Mouse (Mus musculus) heart, adult 10 weeks (tissue): ENCODE data around the gene Tmprss11g. TPM values are rescaled to one million over a fixed set of nuclear protein-coding genes. Genes with fewer than 3 reads are reported as not detected.

Experiments used
- polyA plus RNA-seq: library from polyadenylated mRNA; stranded (reverse); fragments of 350-450 nt; fragmentation: Illumina TruSeq; extraction: RNeasy Lipid Tissue Mini Kit (QIAGEN cat#74804); gene quantifications from one replicate; pipeline ENCODE4 v1.2.3, GENCODE M21; 2014; ENCODE audit warnings: low read depth, low replicate concordance

The Tmprss11g gene
- not detected for polyA plus RNA-seq

GRCm38 (mm10) chr5:86518500-86518899 is at the start of gene Tmprss11g:
Gene Tmprss11g, minus strand, starts transcription at chr5:86518600.

DNA sequence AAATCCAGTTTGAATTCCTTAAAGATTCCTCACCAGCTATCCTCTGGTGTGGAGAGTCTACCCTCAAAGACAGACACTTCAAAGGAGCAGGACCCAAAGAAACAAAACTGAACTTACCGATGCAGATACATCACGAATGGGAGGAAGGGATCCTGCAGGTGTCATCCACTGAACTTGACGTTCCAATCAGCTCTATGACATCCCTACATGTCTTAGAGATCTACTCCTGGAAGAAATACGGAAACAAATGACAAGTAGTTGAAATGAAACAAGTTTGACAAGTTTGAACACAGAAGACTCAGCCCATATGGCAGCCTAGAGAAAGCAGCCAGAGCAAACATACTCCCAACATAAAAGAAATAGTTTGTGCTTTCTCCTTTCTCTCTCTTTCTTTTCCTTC is 49.5 kb downstream of the Tmprss11g start, which contains the start of gene Tmprss11a:
Gene Tmprss11a, minus strand, starts transcription at position 101 of the 400 bp plus-strand sequence.

Other genes starting within 250 kb of the Tmprss11g start
- gene Tmprss11c, start 229.3 kb downstream of the Tmprss11g start, polyA plus RNA-seq = not detected
- not detected for gene Tmprss11d, start 145.2 kb downstream of the Tmprss11g start, polyA plus RNA-seq
- not detected for gene Tmprss11a, start 49.6 kb downstream of the Tmprss11g start, polyA plus RNA-seq
- gene Tmprss11f, start 113.8 kb upstream of the Tmprss11g start, polyA plus RNA-seq = not detected
- gene Tmprss11b, start 157.8 kb upstream of the Tmprss11g start, polyA plus RNA-seq = not detected
- not detected for gene Tmprss11e, start 227.2 kb upstream of the Tmprss11g start, polyA plus RNA-seq